Mouse (Mus musculus) myocyte (in vitro differentiated cells): ENCODE measurements around the gene Epb41l2.

ENCODE experiments used
- E2F4 ChIP-seq: IDR thresholded peaks from one replicate; pipeline ENCODE4 v1.6.1; 2011; ENCODE audit warnings: mild to moderate bottlenecking, control low read depth, moderate library complexity; ENCODE audit not compliant: insufficient read depth
- MAX ChIP-seq: IDR thresholded peaks from one replicate; pipeline ENCODE4 v1.6.1; 2011; ENCODE audit warnings: low read depth, mild to moderate bottlenecking, control low read depth
- MYOD1 ChIP-seq, 3 experiments: IDR thresholded peaks; one replicate each; pipeline ENCODE4 v1.6.1; 2011; ENCODE audit warnings: control low read depth in 2 of 3, low read depth in 2 of 3, mild to moderate bottlenecking in 2 of 3, moderate library complexity in 1 of 3; ENCODE audit not compliant: insufficient read length in 2 of 3, control insufficient read depth in 1 of 3
- POLR2A ChIP-seq: IDR thresholded peaks from one replicate; pipeline ENCODE4 v1.6.1; 2011; ENCODE audit warnings: low read depth, mild to moderate bottlenecking, control low read depth, moderate library complexity; ENCODE audit not compliant: insufficient read length
- POLR2AphosphoS2 ChIP-seq: IDR thresholded peaks from one replicate; pipeline ENCODE4 v1.6.1; 2011; ENCODE audit warnings: low read depth, control low read depth; ENCODE audit not compliant: insufficient read length
- TCF3 ChIP-seq: IDR thresholded peaks from one replicate; pipeline ENCODE4 v1.6.1; 2011; ENCODE audit warnings: low read depth, control low read depth; ENCODE audit not compliant: insufficient read length
- USF1 ChIP-seq: IDR thresholded peaks from one replicate; pipeline ENCODE4 v1.6.1; 2011; ENCODE audit warnings: low read depth, mild to moderate bottlenecking, control low read depth, moderate library complexity

GRCm38 (mm10) chr10:25535891-25536331, 176.3 kb downstream of the Epb41l2 start, which contains the start of gene Smlr1:
- no peak for TF ChIP-seq POLR2A
- TF ChIP-seq E2F4, result no peak
- TF ChIP-seq USF1, result no peak
- TF ChIP-seq TCF3, result no peak
- TF ChIP-seq POLR2AphosphoS2, result no peak
- no peak for TF ChIP-seq MAX
- no peak for TF ChIP-seq MYOD1 (IDR thresholded peaks at IDR 0.05; ENCODE audit: control insufficient read depth in 1 of 3, insufficient read length in 2 of 3, low read depth in 2 of 3)
